Mouse (Mus musculus) bone marrow macrophage, adult 2 months (primary cell): Measurements from ENCODE around the gene Odf3l1.
"Not testable (repeated sequence)": the region's sequence is repeated elsewhere in the genome, so short reads cannot be mapped to it uniquely, and the experiment has no call there.

ENCODE experiments used
- CTCF ChIP-seq: IDR thresholded peaks from 2 replicates; pipeline ENCODE4 v1.5.1; 2012; ENCODE audit warnings: low read depth, mild to moderate bottlenecking, low read length, moderate library complexity
- POLR2A ChIP-seq: IDR thresholded peaks from 2 replicates; pipeline ENCODE4 v1.6.1; 2012; ENCODE audit warnings: mild to moderate bottlenecking, low read depth, low read length, borderline replicate concordance

- not testable (repeated sequence) for TF ChIP-seq POLR2A, CTCF
These were observed 45.5 kb upstream of the Odf3l1 start for GRCm38 (mm10) chr9:56909991-56910390.
